Mouse (Mus musculus): ENCODE data around the gene Snx27. TPM values are rescaled to one million over a fixed set of nuclear protein-coding genes. Genes with fewer than 3 reads are reported as not detected.

Gene Snx27
- polyA plus RNA-seq, 1 experiment from 2014 or later: 42.8 TPM

GRCm38 (mm10) chr3:94611834-94612233 lies 29.3 kb upstream of the Snx27 start:
- DNase-seq (ENCODE audit: low spot score) (no peak), ATAC-seq (no peak)
- 76% methylated on average over 5 of the region's 5 CpGs for whole genome bisulfite sequencing

GRCm38 (mm10) chr3:94611343-94611742 lies 28.8 kb upstream of the Snx27 start:
- Histone ChIP-seq H3K4me1 (ENCODE audit: control insufficient read depth, insufficient read depth, low read length) (no peaks in the 10 kb centered on the region), H3K27me3 (replicated peaks; ENCODE audit: control insufficient read depth, insufficient read depth, low read length) (no peaks in the 10 kb centered on the region), H3K27ac (ENCODE audit: low read depth, low read length) (no peak overlapping the region), H3K4me3 (ENCODE audit: low read depth, low read length) (no peak overlapping the region), H3K4me2 (ENCODE audit: low read length) (no peak overlapping the region), H3K9ac (ENCODE audit: low read length) (no peak overlapping the region), H3K36me3 (ENCODE audit: control insufficient read depth, insufficient read depth, low read length) (no peaks in the 10 kb centered on the region), H3K9me3 (replicated peaks; ENCODE audit: control insufficient read depth, low read length) (no peaks in the 10 kb centered on the region)
- 66% methylated on average over 4 of the region's 4 CpGs for WGBS
- DNase-seq (ENCODE audit: low spot score) (peak; percentile 34), ATAC-seq (no peak)

More at GRCm38 (mm10) chr3:94611834-94612233, 29.3 kb upstream of the Snx27 start:
- H3K9me3 ChIP-seq (replicated peaks; ENCODE audit: control insufficient read depth, low read length): no peaks in the 10 kb centered on the region
- no peak overlapping the region for H3K4me3 ChIP-seq (ENCODE audit: low read depth, low read length)
- H3K4me1 ChIP-seq (ENCODE audit: control insufficient read depth, insufficient read depth, low read length): no peaks in the 10 kb centered on the region
- H3K9ac ChIP-seq (ENCODE audit: low read length): no peak overlapping the region
- no peak overlapping the region for H3K4me2 ChIP-seq (ENCODE audit: low read length)
- H3K27me3 ChIP-seq (replicated peaks; ENCODE audit: control insufficient read depth, insufficient read depth, low read length): no peaks in the 10 kb centered on the region
- H3K36me3 ChIP-seq (ENCODE audit: control insufficient read depth, insufficient read depth, low read length): no peaks in the 10 kb centered on the region
- no peak overlapping the region for H3K27ac ChIP-seq (ENCODE audit: low read depth, low read length)

- H3K4me1 ChIP-seq (ENCODE audit: control insufficient read depth, insufficient read depth, low read length): no peaks in the 10 kb centered on the region
- no peak overlapping the region for H3K27ac ChIP-seq (ENCODE audit: low read depth, low read length)
- 75% methylated on average over 2 of the region's 2 CpGs for WGBS
- no peaks in the 10 kb centered on the region for H3K27me3 ChIP-seq (replicated peaks; ENCODE audit: control insufficient read depth, insufficient read depth, low read length)
- H3K9me3 ChIP-seq (replicated peaks; ENCODE audit: control insufficient read depth, low read length): no peaks in the 10 kb centered on the region
- H3K4me3 ChIP-seq (ENCODE audit: low read depth, low read length): no peak overlapping the region
- H3K9ac ChIP-seq (ENCODE audit: low read length): no peak overlapping the region
- no peak overlapping the region for H3K4me2 ChIP-seq (ENCODE audit: low read length)
- no peak for ATAC-seq
- no peaks in the 10 kb centered on the region for H3K36me3 ChIP-seq (ENCODE audit: control insufficient read depth, insufficient read depth, low read length)
- DNase-seq (ENCODE audit: low spot score): no peak
These were observed 28.1 kb upstream of the Snx27 start for GRCm38 (mm10) chr3:94610581-94610980.

GRCm38 (mm10) chr3:94609621-94610020 lies 27.1 kb upstream of the Snx27 start:
- ATAC-seq (no peak), DNase-seq (ENCODE audit: low spot score) (no peak)
- Histone ChIP-seq H3K9me3 (replicated peaks; ENCODE audit: control insufficient read depth, low read length) (no peaks in the 10 kb centered on the region), H3K4me3 (ENCODE audit: low read depth, low read length) (no peak overlapping the region), H3K4me1 (ENCODE audit: control insufficient read depth, insufficient read depth, low read length) (no peaks in the 10 kb centered on the region), H3K27ac (ENCODE audit: low read depth, low read length) (no peak overlapping the region), H3K36me3 (ENCODE audit: control insufficient read depth, insufficient read depth, low read length) (no peaks in the 10 kb centered on the region), H3K9ac (ENCODE audit: low read length) (no peak overlapping the region), H3K27me3 (replicated peaks; ENCODE audit: control insufficient read depth, insufficient read depth, low read length) (no peaks in the 10 kb centered on the region), H3K4me2 (ENCODE audit: low read length) (no peak overlapping the region)
- WGBS: 97% methylated on average over 3 of the region's 3 CpGs

GRCm38 (mm10) chr3:94601959-94602358 lies 19.4 kb upstream of the Snx27 start:
- DNase-seq (ENCODE audit: low spot score) (peak; percentile 77), ATAC-seq (no peak)
- Histone ChIP-seq H3K27ac (ENCODE audit: low read depth, low read length) (no peak overlapping the region), H3K9me3 (replicated peaks; ENCODE audit: control insufficient read depth, low read length) (no peaks in the 10 kb centered on the region), H3K4me1 (ENCODE audit: control insufficient read depth, insufficient read depth, low read length) (no peaks in the 10 kb centered on the region), H3K4me3 (ENCODE audit: low read depth, low read length) (no peak overlapping the region), H3K36me3 (ENCODE audit: control insufficient read depth, insufficient read depth, low read length) (no peaks in the 10 kb centered on the region), H3K9ac (ENCODE audit: low read length) (no peak overlapping the region), H3K27me3 (replicated peaks; ENCODE audit: control insufficient read depth, insufficient read depth, low read length) (no peaks in the 10 kb centered on the region), H3K4me2 (ENCODE audit: low read length) (no peak overlapping the region)
- 5% methylated on average over 4 of the region's 4 CpGs for WGBS

GRCm38 (mm10) chr3:94597224-94597779 lies 14.8 kb upstream of the Snx27 start:
- ATAC-seq: no peak
- Histone ChIP-seq H3K4me2 (ENCODE audit: low read length) (no peak overlapping the region), H3K27ac (ENCODE audit: low read depth, low read length) (no peak overlapping the region), H3K4me3 (ENCODE audit: low read depth, low read length) (no peak overlapping the region), H3K36me3 (ENCODE audit: control insufficient read depth, insufficient read depth, low read length) (no peaks in the 10 kb centered on the region), H3K4me1 (ENCODE audit: control insufficient read depth, insufficient read depth, low read length) (no peaks in the 10 kb centered on the region), H3K9ac (ENCODE audit: low read length) (no peak overlapping the region), H3K9me3 (replicated peaks; ENCODE audit: control insufficient read depth, low read length) (0 out of 2 replicates have a peak, but pooled peaks cover 3% of the 10 kb centered on the region), H3K27me3 (replicated peaks; ENCODE audit: control insufficient read depth, insufficient read depth, low read length) (no peaks in the 10 kb centered on the region)
- no peak for DNase-seq (ENCODE audit: low spot score)
- 86% methylated on average over 3 of the region's 3 CpGs for WGBS

- 0 out of 2 replicates have a peak, but pooled peaks cover 3% of the 10 kb centered on the region for H3K9me3 ChIP-seq (replicated peaks; ENCODE audit: control insufficient read depth, low read length)
- 88% methylated on average over 6 of the region's 6 CpGs for WGBS
- DNase-seq (ENCODE audit: low spot score): no peak
- H3K9ac ChIP-seq (ENCODE audit: low read length): no peak overlapping the region
- H3K27ac ChIP-seq (ENCODE audit: low read depth, low read length): no peak overlapping the region
- H3K4me1 ChIP-seq (ENCODE audit: control insufficient read depth, insufficient read depth, low read length): no peaks in the 10 kb centered on the region
- H3K36me3 ChIP-seq (ENCODE audit: control insufficient read depth, insufficient read depth, low read length): no peaks in the 10 kb centered on the region
- no peak overlapping the region for H3K4me2 ChIP-seq (ENCODE audit: low read length)
- H3K4me3 ChIP-seq (ENCODE audit: low read depth, low read length): no peak overlapping the region
- no peak for ATAC-seq
- no peaks in the 10 kb centered on the region for H3K27me3 ChIP-seq (replicated peaks; ENCODE audit: control insufficient read depth, insufficient read depth, low read length)
These were observed 13.4 kb upstream of the Snx27 start for GRCm38 (mm10) chr3:94595871-94596287.

- Histone ChIP-seq H3K9me3 (replicated peaks; ENCODE audit: control insufficient read depth, low read length) (0 out of 2 replicates have a peak, but pooled peaks cover 3% of the 10 kb centered on the region), H3K4me2 (ENCODE audit: low read length) (no peak overlapping the region), H3K4me3 (ENCODE audit: low read depth, low read length) (no peak overlapping the region), H3K4me1 (ENCODE audit: control insufficient read depth, insufficient read depth, low read length) (no peaks in the 10 kb centered on the region), H3K9ac (ENCODE audit: low read length) (no peak overlapping the region), H3K27ac (ENCODE audit: low read depth, low read length) (no peak overlapping the region), H3K36me3 (ENCODE audit: control insufficient read depth, insufficient read depth, low read length) (no peaks in the 10 kb centered on the region), H3K27me3 (replicated peaks; ENCODE audit: control insufficient read depth, insufficient read depth, low read length) (no peaks in the 10 kb centered on the region)
- no peak for ATAC-seq
- 87% methylated on average over 5 of the region's 5 CpGs for WGBS
- no peak for DNase-seq (ENCODE audit: low spot score)
These were observed 8.6 kb upstream of the Snx27 start for GRCm38 (mm10) chr3:94591066-94591465.

- WGBS: 87% methylated on average over 5 of the region's 5 CpGs
- DNase-seq (ENCODE audit: low spot score) (no peak), ATAC-seq (no peak)
- Histone ChIP-seq H3K9ac (ENCODE audit: low read length) (no peak overlapping the region), H3K4me2 (ENCODE audit: low read length) (no peak overlapping the region), H3K27me3 (replicated peaks; ENCODE audit: control insufficient read depth, insufficient read depth, low read length) (no peaks in the 10 kb centered on the region), H3K9me3 (replicated peaks; ENCODE audit: control insufficient read depth, low read length) (0 out of 2 replicates have a peak, but pooled peaks cover 3% of the 10 kb centered on the region), H3K36me3 (ENCODE audit: control insufficient read depth, insufficient read depth, low read length) (no peaks in the 10 kb centered on the region), H3K4me1 (ENCODE audit: control insufficient read depth, insufficient read depth, low read length) (no peaks in the 10 kb centered on the region), H3K4me3 (ENCODE audit: low read depth, low read length) (no peak overlapping the region), H3K27ac (ENCODE audit: low read depth, low read length) (no peak overlapping the region)
These were observed 5.4 kb upstream of the Snx27 start for GRCm38 (mm10) chr3:94587962-94588361.
